Mouse (Mus musculus) monocyte, adult 5-6 weeks (primary cell): ENCODE measurements around the gene Fkbp8. TPM values are rescaled to one million over a fixed set of nuclear protein-coding genes. Genes with fewer than 3 reads are reported as not detected.

Experiments
- ATAC-seq: fragments of 153-309, 156-312 bp; replicated peaks from 2 replicates; pipeline ENCODE4 v1.8.0; 2017; ENCODE audit warnings: mild to moderate bottlenecking; ENCODE audit not compliant: low TSS enrichment, insufficient number of reproducible peaks, severe bottlenecking, poor library complexity, low FRiP score
- total RNA-seq: library from RNA; stranded (forward); fragments of 200-1000, 200-491, 200-594 nt; gene quantifications from 3 replicates; pipeline ENCODE4 v1.2.3, GENCODE M21; 2017

Gene Fkbp8
- total RNA-seq = 147 to 174 TPM (median 173 TPM) in 3 replicates

DNA sequence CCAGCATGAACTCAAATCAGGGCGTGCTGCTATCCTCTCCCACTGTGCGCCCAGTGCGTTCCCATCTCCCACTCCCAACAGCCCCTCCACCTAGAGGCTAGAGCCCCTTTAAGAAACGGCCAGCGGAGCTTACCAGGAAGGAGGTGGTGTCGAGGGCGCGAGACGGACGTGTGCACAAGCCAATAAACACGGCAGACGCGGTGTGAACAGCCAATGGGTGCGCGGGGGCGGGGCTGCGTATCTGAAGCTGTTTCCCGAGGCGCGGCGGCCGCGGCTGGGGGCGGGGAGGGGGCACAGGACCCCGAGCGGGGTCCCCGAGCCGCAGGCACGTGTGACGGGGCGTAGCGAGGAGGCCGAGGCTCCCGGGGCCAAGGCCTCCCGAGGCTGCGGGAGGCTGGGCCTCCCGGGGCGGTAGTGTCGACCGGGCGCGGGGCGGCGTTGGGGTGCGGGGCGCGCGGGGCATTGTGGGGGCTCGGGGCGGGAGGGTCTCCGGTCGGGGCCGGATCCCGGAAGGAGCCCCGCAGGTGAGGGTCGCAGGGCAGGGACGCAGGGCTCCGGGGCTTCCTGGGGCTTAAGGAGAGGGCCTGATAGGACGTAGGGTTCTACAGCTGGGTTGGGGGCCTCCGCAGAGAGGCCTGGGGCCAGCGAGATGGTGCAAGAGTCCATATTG is at the start of gene Fkbp8, which contains the start of gene Kxd1:
Gene Fkbp8, plus strand, starts transcription at position 213 of the 670 bp plus-strand sequence.
Gene Kxd1, minus strand, starts transcription at position 445 of the 670 bp plus-strand sequence.
- peak; percentile 85 for ATAC-seq

DNA sequence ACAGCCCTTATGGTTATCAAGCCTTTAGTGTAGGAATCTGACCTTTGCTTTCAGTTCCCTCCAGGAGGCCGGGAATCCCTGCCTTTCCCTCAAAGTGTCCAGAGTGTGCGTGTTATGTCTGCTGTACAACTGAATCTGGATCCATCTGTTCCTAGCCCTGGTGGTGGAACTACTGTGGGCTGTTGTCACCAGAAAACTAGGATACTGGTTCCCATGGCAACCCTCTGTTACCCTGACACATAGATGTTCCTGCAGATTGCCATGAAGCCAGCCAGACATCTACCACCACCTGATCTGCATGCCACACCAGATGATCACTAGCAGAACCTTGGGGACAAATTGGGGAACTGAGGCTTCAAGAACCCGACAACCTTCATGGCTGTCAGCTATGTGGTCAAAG is 45.6 kb upstream of the Fkbp8 start:
- no peak for ATAC-seq

DNA sequence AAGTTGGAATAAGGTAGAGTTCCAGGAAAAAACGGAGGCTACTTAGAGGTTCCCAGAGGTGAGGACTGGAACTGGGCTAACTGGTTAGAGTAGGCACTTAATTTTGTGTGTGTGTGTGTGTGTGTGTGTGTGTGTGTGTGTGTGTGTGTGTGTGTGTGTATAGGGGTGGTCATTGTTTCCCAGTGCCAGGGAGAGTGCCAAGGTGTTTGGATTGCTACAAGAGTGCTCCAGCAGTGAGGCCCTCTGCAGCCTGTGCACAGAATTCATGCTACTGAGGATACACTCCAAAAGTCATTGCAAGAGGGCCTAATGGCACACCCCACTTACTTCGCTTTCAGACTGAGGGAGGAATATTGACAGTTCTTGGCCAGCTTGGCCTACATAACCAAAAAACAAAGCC is 44.6 kb upstream of the Fkbp8 start:
- ATAC-seq = no peak

DNA sequence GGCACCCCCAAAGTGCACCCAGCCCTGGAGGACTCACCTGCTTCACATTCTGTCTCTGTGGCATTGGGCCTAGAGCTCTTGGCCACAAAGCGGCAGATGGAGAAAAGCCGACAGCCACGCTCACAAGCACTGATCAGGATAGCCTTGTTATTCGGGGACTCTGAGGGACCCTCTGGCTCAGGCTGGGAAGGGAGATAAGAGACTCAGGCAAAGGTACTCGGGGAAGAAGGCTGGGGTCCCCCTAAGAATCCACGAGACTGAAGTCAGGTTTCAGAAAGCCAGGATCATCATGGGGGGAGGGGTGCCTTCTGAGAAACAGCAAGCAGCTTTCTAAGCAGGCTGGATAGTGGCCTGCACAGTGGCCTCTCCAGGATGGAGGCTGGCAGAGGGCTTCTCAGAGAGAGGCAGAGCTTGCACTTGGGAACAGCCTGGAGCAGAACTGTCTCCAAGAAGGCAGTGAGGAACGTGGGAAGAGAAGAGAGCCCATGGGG is 41.3 kb upstream of the Fkbp8 start:
- ATAC-seq = no peak

DNA sequence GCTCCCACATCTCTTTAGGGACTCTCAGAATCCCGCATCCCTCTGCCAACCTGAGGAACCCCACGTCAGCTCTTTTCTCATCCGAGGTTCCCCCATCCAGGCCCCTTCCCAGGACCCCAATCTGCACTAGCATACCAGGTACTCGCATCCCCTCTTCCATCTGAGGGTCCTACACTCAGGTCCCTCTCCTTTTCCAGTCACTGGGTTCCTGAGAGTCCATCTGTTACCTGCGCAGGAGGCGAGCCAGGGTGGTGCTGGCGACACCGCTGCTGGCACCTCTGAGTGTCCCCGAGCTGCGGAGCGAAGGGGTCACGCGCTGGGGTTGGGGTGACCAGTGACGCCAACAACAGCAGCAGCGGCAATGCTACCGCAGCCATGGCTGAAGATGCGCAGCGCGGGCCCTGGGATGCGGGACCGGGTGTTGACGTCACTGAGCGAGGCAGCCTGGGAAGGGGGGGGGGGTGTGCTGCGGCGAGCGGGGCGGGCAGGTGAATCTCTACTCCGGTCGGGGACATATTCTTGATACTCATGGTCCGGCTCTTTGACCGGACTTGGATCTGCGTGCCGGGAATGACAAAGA is 40.5 kb upstream of the Fkbp8 start, which contains the start of gene Tmem59l:
Gene Tmem59l, minus strand, starts transcription at position 418 of the 580 bp plus-strand sequence.
- ATAC-seq = no peak

DNA sequence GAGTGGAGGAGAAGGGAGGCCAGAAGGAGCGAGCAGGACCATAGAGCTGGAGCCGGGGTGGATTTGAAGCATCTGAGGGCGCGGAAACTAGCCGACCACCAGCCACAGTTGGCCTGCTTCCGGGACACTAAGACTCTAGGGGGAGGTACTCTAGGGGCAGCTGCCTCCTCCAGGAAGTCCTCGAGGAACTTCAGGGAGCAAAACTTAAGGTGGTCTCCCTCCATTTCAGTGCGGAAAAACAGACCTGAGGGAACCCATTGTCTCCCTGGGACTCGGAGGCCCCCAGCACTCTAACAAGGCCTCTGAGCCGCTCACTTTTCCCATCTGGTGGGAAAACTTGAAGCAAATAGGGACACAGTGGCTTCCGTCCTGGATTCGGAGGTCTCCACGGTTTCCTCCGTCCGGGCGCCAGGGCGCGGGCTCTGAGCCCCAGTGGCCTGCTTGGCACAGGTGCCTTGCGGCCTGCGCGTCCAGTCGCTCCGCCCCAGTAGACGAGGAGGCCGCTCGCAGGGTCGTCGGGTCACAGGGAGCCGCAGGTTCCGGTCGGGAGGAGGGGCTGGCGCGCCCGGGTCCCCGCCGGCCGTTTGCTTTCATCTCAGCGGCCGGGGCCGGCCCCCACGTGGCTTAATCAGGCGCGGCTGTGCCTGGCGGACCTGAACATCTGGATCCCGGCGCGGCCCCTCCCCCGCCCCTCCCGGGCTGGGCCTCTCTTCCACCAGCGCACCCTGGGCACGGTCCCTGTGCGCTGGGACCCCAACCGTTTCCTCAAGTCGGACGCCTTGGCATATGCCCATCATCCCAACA is 39.3 kb upstream of the Fkbp8 start:
- no peak for ATAC-seq

DNA sequence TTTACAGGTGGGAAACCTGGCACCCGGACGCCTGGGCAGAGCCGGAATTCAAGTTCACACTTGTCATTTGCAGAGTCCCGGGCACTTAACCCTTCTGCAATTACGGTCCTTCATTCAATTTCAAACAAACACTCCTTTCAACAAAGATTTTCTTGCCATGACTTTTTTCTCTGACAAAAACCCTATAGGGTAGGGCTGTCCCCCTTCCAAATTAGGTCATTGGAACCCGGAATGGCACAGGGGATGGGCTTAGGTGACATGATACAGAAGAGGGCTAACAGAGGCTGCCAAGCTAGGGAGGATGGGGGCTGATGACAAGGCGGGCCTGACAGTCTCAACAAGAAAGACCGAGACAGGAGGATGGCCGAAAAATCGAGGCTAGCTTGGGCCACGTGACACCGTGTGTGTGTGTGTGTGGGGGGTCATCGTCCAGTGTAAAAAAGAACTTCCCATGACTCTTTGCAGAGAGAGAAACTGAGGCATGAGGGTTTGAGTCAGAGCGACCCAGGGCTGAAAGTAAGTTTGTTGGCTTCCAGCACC is 38.5 kb upstream of the Fkbp8 start:
- no peak for ATAC-seq

DNA sequence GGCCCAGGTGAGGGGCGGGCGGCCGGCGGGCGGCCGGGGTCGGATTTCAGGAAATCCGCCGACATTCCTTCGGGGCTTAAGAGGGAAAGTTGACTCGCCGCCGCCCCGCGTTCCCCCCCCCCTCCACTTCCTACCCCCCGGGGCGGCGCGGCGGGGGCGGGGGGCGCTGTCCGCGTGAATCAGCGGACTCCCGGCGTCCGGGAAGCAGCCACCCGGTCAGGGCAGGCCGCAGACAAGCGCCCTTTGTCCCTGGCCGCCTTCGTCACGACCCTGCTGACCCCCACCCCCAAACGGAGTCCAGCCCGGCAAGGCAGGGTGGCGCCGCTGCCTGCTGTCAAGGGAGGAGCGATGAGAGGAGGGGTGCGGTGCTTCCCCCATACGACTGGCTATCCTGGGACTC is 37.9 kb upstream of the Fkbp8 start:
- ATAC-seq = no peak

DNA sequence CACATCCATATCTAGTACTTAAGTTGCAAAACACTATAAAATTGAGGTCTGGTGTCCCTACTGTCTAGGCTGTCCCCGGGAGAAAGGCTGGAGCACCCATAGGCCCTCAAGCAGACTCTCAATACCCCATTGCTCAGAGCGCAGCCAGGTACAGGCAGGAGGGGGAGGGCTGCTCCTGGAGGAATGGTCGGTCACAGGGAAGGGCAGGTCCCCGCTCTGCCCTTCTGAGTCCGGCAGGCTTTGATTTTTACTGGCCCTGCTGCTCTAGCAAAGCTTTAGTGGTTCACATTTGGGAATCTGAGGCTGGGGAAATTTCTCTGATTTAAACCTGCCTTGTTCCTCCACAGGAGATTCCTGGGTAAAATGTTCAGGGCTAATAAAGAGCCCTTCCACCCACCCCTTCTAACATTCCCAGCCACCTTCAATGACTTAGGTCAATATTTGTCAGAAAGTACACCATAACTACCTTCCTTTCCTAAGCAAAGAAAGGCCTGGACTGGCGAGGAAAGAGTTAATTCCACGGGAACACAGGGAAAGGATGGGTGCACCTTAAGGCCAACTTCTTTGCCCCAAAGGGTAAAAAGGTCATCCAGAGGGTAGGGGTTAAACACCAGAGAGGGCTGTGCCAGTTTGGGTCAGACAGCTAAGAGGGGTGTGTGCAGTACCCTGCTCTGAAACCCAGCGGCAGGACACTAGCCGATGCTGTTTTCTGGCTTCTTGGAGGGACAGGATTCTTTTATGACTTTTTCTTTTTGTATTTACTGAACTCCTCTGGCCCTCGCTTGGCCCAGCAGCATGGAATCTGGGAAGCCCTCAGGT is 37.3 kb upstream of the Fkbp8 start:
- ATAC-seq = no peak

DNA sequence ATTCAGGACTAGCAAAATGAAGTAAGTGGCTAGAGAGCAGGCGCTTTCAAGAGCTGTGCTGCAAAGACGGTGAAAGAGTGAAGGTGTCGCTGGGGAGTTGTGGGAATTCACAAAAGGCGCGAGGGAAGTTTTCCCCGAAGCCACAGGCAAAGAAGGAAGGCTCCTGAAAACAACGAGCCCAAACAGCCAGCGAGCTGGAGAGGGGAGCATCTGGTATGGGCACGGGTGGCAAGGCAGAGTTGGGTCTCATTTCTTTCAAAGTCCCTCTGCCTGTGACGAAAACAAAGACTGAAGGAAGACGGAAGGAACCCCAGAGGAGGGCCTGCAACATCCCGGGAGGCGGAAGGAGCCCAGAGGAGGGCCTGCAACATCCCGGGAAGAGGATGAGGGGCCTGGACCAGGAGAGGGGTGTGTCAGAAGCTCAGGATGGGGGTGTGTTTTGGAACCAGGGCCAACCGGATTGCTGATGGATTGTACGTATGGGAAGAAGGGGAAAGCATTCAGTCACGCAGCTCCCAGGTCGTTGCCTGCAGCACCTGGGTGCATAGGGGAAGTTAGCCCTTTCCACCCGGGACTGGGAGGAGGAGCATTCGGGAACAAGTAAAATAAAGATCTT is 36.5 kb upstream of the Fkbp8 start:
- no peak for ATAC-seq

DNA sequence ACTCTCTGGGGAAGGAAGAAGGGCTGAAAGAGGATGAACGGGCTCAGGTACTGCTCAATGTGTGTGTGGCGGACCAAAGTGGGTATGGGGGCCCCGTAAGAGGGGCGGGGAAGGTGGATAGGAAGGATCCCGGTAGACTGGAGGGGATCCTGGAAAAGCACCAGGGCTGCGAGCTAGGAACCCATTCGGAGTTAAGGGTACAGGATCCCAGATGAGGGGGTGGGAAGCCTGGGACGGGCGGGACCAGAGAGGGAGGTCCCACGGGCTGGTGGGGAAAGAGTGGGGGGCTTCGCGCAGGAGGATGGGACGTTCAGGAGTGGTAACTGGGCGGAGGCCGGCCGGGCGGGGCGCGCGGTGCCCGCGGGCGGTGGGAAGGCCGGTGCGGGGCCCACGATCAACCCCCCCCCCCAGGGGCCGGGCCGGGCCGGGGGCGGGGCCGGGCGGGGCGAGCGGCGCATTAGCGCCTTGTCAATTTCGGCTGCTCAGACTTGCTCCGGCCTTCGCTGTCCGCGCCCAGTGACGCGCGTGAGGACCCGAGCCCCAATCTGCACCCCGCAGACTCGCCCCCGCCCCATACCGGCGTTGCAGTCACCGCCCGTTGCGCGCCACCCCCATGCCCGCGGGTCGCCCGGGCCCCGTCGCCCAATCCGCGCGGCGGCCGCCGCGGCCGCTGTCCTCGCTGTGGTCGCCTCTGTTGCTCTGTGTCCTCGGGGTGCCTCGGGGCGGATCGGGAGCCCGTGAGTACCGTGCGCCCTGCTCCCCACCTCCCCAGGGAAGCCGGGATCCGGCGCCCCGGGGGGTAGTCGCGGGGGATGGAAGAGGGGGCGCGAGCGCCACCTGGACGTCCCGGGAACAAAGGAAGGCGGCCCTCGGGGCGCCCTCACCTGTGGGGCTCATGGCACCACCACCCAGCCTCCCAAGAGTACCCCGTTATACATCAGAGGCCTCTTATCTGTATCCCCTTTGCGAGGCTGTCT is 34.6 kb upstream of the Fkbp8 start, which contains the start of gene Crlf1:
Gene Crlf1, plus strand, starts transcription at position 495 of the 977 bp plus-strand sequence.
- no peak for ATAC-seq

DNA sequence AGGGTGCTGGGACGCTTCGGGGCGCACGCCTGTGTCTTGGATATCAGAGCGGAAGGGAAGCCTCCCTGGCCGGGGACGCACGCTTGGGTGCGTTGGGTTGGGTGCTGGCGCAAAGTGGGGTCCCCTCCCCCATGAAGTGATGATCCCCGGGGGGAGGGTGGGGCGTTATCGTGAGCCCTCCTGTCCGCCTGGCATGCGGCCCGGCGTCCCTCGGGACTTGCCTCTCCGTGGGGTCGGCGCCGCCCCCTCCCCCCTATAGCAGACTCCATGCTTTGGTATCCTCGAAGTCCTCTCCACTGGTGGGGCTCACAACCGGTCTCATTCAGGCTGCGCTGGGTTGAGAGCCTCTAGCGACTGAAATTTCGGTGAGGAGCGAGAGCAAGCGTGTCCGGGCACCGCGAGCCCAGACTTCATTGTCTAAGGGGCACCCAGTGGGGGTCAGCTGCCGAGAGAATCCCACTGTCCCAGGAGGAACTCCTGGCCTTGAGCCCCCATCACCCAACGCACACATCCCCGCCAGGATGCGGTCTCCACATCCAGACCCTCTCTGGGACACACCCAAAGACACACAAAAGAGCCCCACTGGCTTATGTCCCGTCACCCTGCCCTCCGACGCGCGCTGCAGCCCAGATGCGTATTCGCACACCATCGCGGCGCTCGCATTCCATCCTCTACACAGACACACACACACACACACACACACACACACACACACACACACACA is 33.7 kb upstream of the Fkbp8 start:
- ATAC-seq = no peak

DNA sequence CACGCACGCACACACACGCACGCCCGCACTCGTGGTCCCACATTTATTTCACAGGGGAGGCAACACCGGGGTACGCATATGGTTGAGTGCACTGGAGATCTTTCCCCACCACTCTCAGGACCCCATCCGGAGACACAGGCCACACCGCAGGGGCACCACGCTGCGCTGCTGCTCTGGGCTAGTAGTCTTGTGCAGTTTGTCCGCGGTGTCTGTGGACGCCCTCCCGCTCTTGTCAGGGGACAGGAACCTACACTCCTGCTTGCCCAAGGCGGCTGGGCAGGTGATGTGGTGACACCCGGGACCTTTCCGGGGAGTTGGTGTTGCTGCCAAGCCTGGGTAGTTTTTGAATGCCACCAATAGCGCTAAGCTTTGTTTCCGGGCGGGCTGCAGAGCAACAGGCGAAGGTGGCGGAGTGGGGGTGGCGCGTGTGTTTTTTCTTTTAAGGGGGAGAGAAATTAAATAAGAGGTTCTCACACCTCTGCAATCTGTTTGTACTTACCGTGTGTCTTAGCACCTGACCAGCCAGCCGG is 33.0 kb upstream of the Fkbp8 start:
- ATAC-seq = no peak

DNA sequence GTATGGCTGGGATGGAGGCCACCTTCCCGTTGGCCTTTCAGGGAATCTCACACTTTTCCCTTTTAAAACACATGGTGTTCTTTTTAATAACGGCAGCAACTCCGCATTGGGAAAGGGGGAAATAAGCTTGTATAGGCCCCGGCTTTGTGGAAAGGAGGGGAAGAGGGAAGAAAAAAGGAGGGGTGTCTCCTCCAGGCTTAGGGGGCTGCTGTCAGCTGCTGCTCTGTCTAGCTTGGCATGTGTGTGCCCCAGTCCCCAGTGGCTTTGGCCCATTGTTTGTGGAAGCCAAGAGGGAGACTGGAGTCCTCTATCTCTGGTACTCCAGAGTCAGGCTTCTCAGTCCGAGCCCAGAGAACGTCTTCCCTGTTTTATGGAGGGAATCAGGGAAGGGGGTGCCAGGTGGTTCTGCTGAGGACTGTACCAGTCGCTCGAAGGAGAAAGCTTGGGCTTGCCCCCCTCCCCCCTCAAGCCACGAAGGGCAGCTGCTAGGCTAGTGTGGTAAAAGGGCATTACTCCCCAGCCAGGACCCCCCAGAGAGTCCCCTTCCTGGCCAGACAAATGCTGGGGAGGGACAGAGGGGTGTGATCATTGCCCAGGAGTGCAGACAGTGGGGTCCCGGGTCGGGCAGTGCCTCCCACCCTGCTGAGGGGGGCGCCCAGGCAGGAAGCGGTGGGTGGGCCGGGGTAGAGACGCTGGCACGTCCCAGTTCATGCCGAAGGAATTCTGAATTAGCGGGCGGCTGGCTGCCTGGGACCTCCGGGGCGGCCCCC is 32.3 kb upstream of the Fkbp8 start:
- no peak for ATAC-seq

DNA sequence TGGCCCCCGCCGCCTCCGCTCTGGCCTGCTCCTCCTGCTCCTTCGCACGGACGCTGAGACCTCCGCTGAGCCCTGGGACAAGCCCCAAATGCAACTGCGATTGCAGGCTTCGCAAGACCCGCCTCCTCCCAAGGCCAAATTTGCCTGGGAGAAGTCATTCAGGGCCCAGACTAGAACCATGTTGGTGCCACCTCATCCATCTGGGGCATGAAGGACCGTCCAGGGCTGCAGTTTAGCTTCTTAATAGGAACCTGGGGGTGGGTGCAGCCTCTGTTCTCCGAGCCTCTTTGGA is 31.8 kb upstream of the Fkbp8 start:
- no peak for ATAC-seq
